Mouse (Mus musculus) forebrain, embryonic 14.5 days (tissue): ENCODE results near the gene Tlk1. TPM values are rescaled to one million over a fixed set of nuclear protein-coding genes. Genes with fewer than 3 reads are reported as not detected.

Source experiments
- ATAC-seq: fragments of 200-750 bp; cut with Nextera tagmentation; 2 replicates; pipeline ENCODE4 v1.8.0; 2017; ENCODE audit warnings: mild to moderate bottlenecking, moderate library complexity
- DNase-seq: peaks from one replicate; pipeline ENCODE4 v3.0.0-alpha.2; 2015; ENCODE audit warnings: low spot score
- H3K27ac ChIP-seq: fragments of 300-500 bp; sonication (generic); 2 replicates; pipeline ENCODE4 v1.5.1; 2014; ENCODE audit warnings: low read depth, mild to moderate bottlenecking, control low read depth, low read length, moderate library complexity
- H3K27me3 ChIP-seq: fragments of 300-500 bp; sonication (generic); replicated peaks from 2 replicates; pipeline ENCODE4 v1.6.1; 2014; ENCODE audit warnings: low read length, control low read depth, mixed read lengths; ENCODE audit not compliant: control insufficient read depth, insufficient read depth
- H3K36me3 ChIP-seq: fragments of 300-500 bp; sonication (generic); 2 replicates; pipeline ENCODE4 v1.6.1; 2014; ENCODE audit warnings: low read length, control low read depth; ENCODE audit not compliant: control insufficient read depth, insufficient read depth
- H3K4me1 ChIP-seq: fragments of 300-500 bp; sonication (generic); 2 replicates; pipeline ENCODE4 v1.6.1; 2014; ENCODE audit warnings: antibody characterized with exemption, low read length, control low read depth; ENCODE audit not compliant: control insufficient read depth, insufficient read depth
- H3K4me2 ChIP-seq: fragments of 300-500 bp; sonication (generic); 2 replicates; pipeline ENCODE4 v1.6.1; 2014; ENCODE audit warnings: mild to moderate bottlenecking, control low read depth, low read length
- H3K4me3 ChIP-seq: fragments of 300-500 bp; sonication (generic); 2 replicates; pipeline ENCODE4 v1.5.1; 2014; ENCODE audit warnings: low read depth, low read length, control low read depth
- H3K9ac ChIP-seq: fragments of 300-500 bp; sonication (generic); 2 replicates; pipeline ENCODE4 v1.6.1; 2014; ENCODE audit warnings: mild to moderate bottlenecking, low read length, control low read depth, moderate library complexity
- H3K9me3 ChIP-seq: fragments of 300-500 bp; sonication (generic); replicated peaks from 2 replicates; pipeline ENCODE4 v1.6.1; 2016; ENCODE audit warnings: low read length, control low read depth, mixed read lengths; ENCODE audit not compliant: control insufficient read depth
- WGBS: fragments of 180-500 bp; shearing (Covaris S2); extraction: QIAGEN DNeasy Blood & Tissue Kit; methylation state at CpG from one replicate; pipeline ENCODE4 v1.1.7; 2014; 5-methylcytosine and 5-hydroxymethylcytosine counted together
- polyA plus RNA-seq: library from polyadenylated mRNA; unstranded; fragments of >200 nt; fragmentation: Nextera tagmentation; extraction: Ambion mirVana; gene quantifications from 2 replicates; pipeline ENCODE4 v1.2.1, GENCODE M21; 2014

Gene Tlk1
- polyA plus RNA-seq, 1 experiment from 2014 or later: 23.5 TPM

- Histone ChIP-seq H3K4me2 (no peak overlapping the region), H3K27ac (no peak overlapping the region), H3K36me3 (no peaks in the 10 kb centered on the region), H3K4me3 (no peak overlapping the region), H3K9ac (no peak overlapping the region), H3K9me3 (no peaks in the 10 kb centered on the region), H3K27me3 (no peaks in the 10 kb centered on the region), H3K4me1 (no peaks in the 10 kb centered on the region)
- WGBS: 42% methylated on average over 12 of the region's 12 CpGs
- DNase-seq (no peak), ATAC-seq (no peak)
These were observed 13.1 kb upstream of the Tlk1 start for GRCm38 (mm10) chr2:70838536-70839216.

- Histone ChIP-seq H3K4me1 (no peaks in the 10 kb centered on the region), H3K27me3 (no peaks in the 10 kb centered on the region), H3K36me3 (no peaks in the 10 kb centered on the region), H3K27ac (no peak overlapping the region), H3K9me3 (no peaks in the 10 kb centered on the region), H3K9ac (no peak overlapping the region), H3K4me3 (no peak overlapping the region), H3K4me2 (no peak overlapping the region)
- WGBS: 71% methylated on average over 4 of the region's 4 CpGs
- ATAC-seq (no peak), DNase-seq (no peak)
These were observed 10.8 kb upstream of the Tlk1 start for GRCm38 (mm10) chr2:70836306-70836651.

- no peak for DNase-seq
- Histone ChIP-seq H3K9ac (no peak overlapping the region), H3K27ac (no peak overlapping the region), H3K4me1 (no peaks in the 10 kb centered on the region), H3K4me2 (no peak overlapping the region), H3K9me3 (no peaks in the 10 kb centered on the region), H3K27me3 (no peaks in the 10 kb centered on the region), H3K36me3 (no peaks in the 10 kb centered on the region), H3K4me3 (no peak overlapping the region)
- ATAC-seq: no peak
- 71% methylated on average over 9 of the region's 9 CpGs for WGBS
These were observed 10.2 kb upstream of the Tlk1 start for GRCm38 (mm10) chr2:70835641-70836305.

- Histone ChIP-seq H3K9me3 (no peaks in the 10 kb centered on the region), H3K4me1 (no peaks in the 10 kb centered on the region), H3K4me2 (no peak overlapping the region), H3K4me3 (no peak overlapping the region), H3K27ac (no peak overlapping the region), H3K36me3 (no peaks in the 10 kb centered on the region), H3K27me3 (no peaks in the 10 kb centered on the region), H3K9ac (no peak overlapping the region)
- no peak for ATAC-seq
- no peak for DNase-seq
- WGBS: 90% methylated on average over 2 of the region's 2 CpGs
These were observed 9.7 kb upstream of the Tlk1 start for GRCm38 (mm10) chr2:70835209-70835608.

GRCm38 (mm10) chr2:70833261-70833660 lies 7.7 kb upstream of the Tlk1 start:
- no peaks in the 10 kb centered on the region for H3K4me1 ChIP-seq
- H3K36me3 ChIP-seq: no peaks in the 10 kb centered on the region
- no peak overlapping the region for H3K4me2 ChIP-seq
- DNase-seq: no peak
- H3K9me3 ChIP-seq: no peaks in the 10 kb centered on the region
- H3K4me3 ChIP-seq: no peak overlapping the region
- H3K9ac ChIP-seq: no peak overlapping the region
- no peaks in the 10 kb centered on the region for H3K27me3 ChIP-seq
- H3K27ac ChIP-seq: no peak overlapping the region
- WGBS: 50% methylated on average over 1 of the region's 1 CpGs
- ATAC-seq: no peak

GRCm38 (mm10) chr2:70831709-70832350 lies 6.3 kb upstream of the Tlk1 start:
- Histone ChIP-seq H3K4me2 (no peak overlapping the region), H3K9ac (no peak overlapping the region), H3K4me3 (no peak overlapping the region), H3K9me3 (no peaks in the 10 kb centered on the region), H3K4me1 (no peaks in the 10 kb centered on the region), H3K36me3 (no peaks in the 10 kb centered on the region), H3K27ac (no peak overlapping the region), H3K27me3 (no peaks in the 10 kb centered on the region)
- DNase-seq (no peak), ATAC-seq (no peak)
- 92% methylated on average over 10 of the region's 10 CpGs for WGBS

- Histone ChIP-seq H3K9ac (no peak overlapping the region), H3K36me3 (no peaks in the 10 kb centered on the region), H3K27me3 (no peaks in the 10 kb centered on the region), H3K9me3 (no peaks in the 10 kb centered on the region), H3K4me3 (no peak overlapping the region), H3K4me1 (no peaks in the 10 kb centered on the region), H3K27ac (no peak overlapping the region), H3K4me2 (no peak overlapping the region)
- no peak for ATAC-seq
- no peak for DNase-seq
- WGBS: 68% methylated on average over 2 of the region's 2 CpGs
These were observed 5.2 kb upstream of the Tlk1 start for GRCm38 (mm10) chr2:70830683-70831082.

GRCm38 (mm10) chr2:70829946-70830610 lies 4.5 kb upstream of the Tlk1 start:
- Histone ChIP-seq H3K4me1 (no peaks in the 10 kb centered on the region), H3K9ac (no peak overlapping the region), H3K36me3 (no peaks in the 10 kb centered on the region), H3K4me3 (no peak overlapping the region), H3K27me3 (no peaks in the 10 kb centered on the region), H3K4me2 (no peak overlapping the region), H3K27ac (no peak overlapping the region), H3K9me3 (no peaks in the 10 kb centered on the region)
- ATAC-seq (no peak), DNase-seq (no peak)
- WGBS: 83% methylated on average over 5 of the region's 5 CpGs

GRCm38 (mm10) chr2:70827780-70828179 lies 2.3 kb upstream of the Tlk1 start:
- no peak for DNase-seq
- H3K4me3 ChIP-seq: no peak overlapping the region
- H3K4me1 ChIP-seq: peaks cover 4% of the 10 kb centered on the region
- H3K4me2 ChIP-seq: no peak overlapping the region
- no peak overlapping the region for H3K27ac ChIP-seq
- ATAC-seq: no peak
- H3K9me3 ChIP-seq: no peaks in the 10 kb centered on the region
- H3K27me3 ChIP-seq: no peaks in the 10 kb centered on the region
- no peaks in the 10 kb centered on the region for H3K36me3 ChIP-seq
- no peak overlapping the region for H3K9ac ChIP-seq
- 89% methylated on average over 8 of the region's 8 CpGs for WGBS
